Mouse (Mus musculus) adrenal gland, adult 8-10 months (tissue): ENCODE measurements around the gene Tmem69. TPM values are rescaled to one million over a fixed set of nuclear protein-coding genes. Genes with fewer than 3 reads are reported as not detected.

ENCODE experiments used
- DNase-seq: peaks from one replicate; pipeline ENCODE4 v3.0.0; 2022
- total RNA-seq, 4 experiments: library from RNA; stranded (reverse); gene quantifications; 2 replicates each; pipeline ENCODE4 v1.2.4; 2022

Gene Tmem69
- 10 to 100 TPM; 16.1 to 29.8 (median 21.6) TPM for total RNA-seq

- DNase-seq: peak; percentile 71
These were observed at the start of gene Tmem69 for GRCm38 (mm10) chr4:116555413-116556300. Gene Tmem69 (minus strand): TSS chr4:116555936.

- peak; percentile 91 for DNase-seq
These were observed 41.5 kb upstream of the Tmem69 start for GRCm38 (mm10) chr4:116596978-116597881.

- DNase-seq: no peak
These were observed 40.6 kb upstream of the Tmem69 start, which contains the start of gene Ccdc17 for GRCm38 (mm10) chr4:116596379-116596778. Gene Ccdc17 (plus strand): TSS chr4:116596654.

GRCm38 (mm10) chr4:116595793-116596192 is 40.1 kb upstream of the Tmem69 start:
- no peak for DNase-seq

- no peak for DNase-seq
These were observed 2.6 kb upstream of the Tmem69 start for GRCm38 (mm10) chr4:116558151-116558882.

GRCm38 (mm10) chr4:116557306-116558121 is 1.8 kb upstream of the Tmem69 start, which contains the start of gene Gpbp1l1:
Gene Gpbp1l1 (plus strand): TSS chr4:116557658.
- peak; percentile 97 for DNase-seq

GRCm38 (mm10) chr4:116556561-116557305 is 997 bp upstream of the Tmem69 start:
- peak; percentile 93 for DNase-seq

GRCm38 (mm10) chr4:116553035-116553434 is 2.7 kb downstream of the Tmem69 start:
- no peak for DNase-seq

GRCm38 (mm10) chr4:116550432-116550831 is 5.3 kb downstream of the Tmem69 start:
- DNase-seq: no peak

GRCm38 (mm10) chr4:116537737-116538136 is 18.0 kb downstream of the Tmem69 start:
- DNase-seq: no peak

GRCm38 (mm10) chr4:116536351-116536750 is 19.4 kb downstream of the Tmem69 start:
- no peak for DNase-seq

- no peak for DNase-seq
These were observed 24.6 kb downstream of the Tmem69 start for GRCm38 (mm10) chr4:116531109-116531508.

- DNase-seq: peak; percentile 92
These were observed 48.1 kb downstream of the Tmem69 start, which contains the start of gene Ipp for GRCm38 (mm10) chr4:116507425-116508218. Gene Ipp (plus strand): TSS chr4:116507549.

GRCm38 (mm10) chr4:116506886-116507424 is 48.8 kb downstream of the Tmem69 start:
- no peak for DNase-seq

Other genes starting within 250 kb of the Tmem69 start
- 10 to 100 TPM; 34.5 to 54.7 (median 45.6) TPM for gene Mast2, start 91.8 kb downstream of the Tmem69 start, total RNA-seq
- gene Ipp, start 48.4 kb downstream of the Tmem69 start, total RNA-seq: 10 to 100 TPM; 22.1 to 23.2 (median 22.2) TPM
- gene Gpbp1l1, start 1.7 kb upstream of the Tmem69 start, total RNA-seq: 10 to 100 TPM; 68.8 to 86.0 (median 75.5) TPM
- gene Ccdc17, start 40.7 kb upstream of the Tmem69 start, total RNA-seq: 10 to 100 TPM in 3 of 4 experiments, 1 to 10 TPM in 1; 10.0 to 22.7 (median 17.9) TPM
- 10 to 100 TPM; 20.6 to 24.4 (median 22.7) TPM for gene Nasp, start 72.0 kb upstream of the Tmem69 start, total RNA-seq
- 1,000 to 10,000 TPM in 1 of 4 experiments, 100 to 1,000 TPM in 3; 829 to 1,005 (median 899) TPM for gene Akr1a1, start 95.7 kb upstream of the Tmem69 start, total RNA-seq
- 100 to 1,000 TPM; 514 to 868 (median 646) TPM for gene Prdx1, start 129.6 kb upstream of the Tmem69 start, total RNA-seq
- gene Mmachc, start 152.5 kb upstream of the Tmem69 start, total RNA-seq: 10 to 100 TPM; 29.5 to 35.2 (median 31.7) TPM
- 10 to 100 TPM; 17.2 to 34.6 (median 20.9) TPM for gene Ccdc163, start 152.6 kb upstream of the Tmem69 start, total RNA-seq
- gene Tesk2, start 165.0 kb upstream of the Tmem69 start, total RNA-seq: 1 to 10 TPM; 4.9 to 6.8 (median 6.7) TPM